Mouse (Mus musculus): ENCODE measurements around the gene 1700016C15Rik. TPM values are rescaled to one million over a fixed set of nuclear protein-coding genes. Genes with fewer than 3 reads are reported as not detected.

1700016C15Rik gene
- total RNA-seq, 2 experiments from 2014 or later = not detected

DNA sequence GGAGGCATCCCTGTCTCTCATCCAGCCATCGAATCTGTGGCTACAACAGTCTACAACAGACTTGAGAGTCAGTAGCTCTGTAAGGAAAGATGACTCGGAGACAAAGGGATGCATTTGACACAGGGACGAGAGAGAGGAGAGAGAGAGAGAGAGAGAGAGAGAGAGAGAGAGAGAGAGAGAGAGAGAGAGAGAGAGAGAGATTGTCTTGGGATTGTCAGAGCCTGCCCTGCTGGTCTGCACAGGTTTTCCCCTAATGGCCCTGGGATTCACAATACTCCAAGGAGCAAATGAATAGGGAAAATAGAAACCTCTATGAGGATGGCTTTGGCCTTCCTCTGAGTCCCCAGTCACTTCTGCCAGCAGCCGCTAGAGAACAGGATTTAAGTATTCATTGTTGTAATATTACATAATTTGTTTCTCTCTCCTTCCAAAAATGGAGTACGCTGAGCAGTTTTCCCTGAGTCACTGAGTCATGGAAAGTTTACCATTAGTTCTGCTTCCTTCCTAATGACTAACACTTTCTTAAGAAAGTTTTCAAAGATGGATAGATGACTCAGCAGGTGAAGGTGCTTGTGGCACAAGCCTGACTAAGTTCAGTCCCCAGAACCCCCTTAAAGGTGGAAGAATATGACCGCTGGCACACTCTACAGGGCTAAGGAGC lies 26.3 kb upstream of the 1700016C15Rik start:
- intact Hi-C loops (cut with DNase I) = loop anchor here (5.0 kb wide), 3 partner anchors 94 to 826 kb away; partner anchors contain the start of gene Adss
- Histone ChIP-seq H3K4me3 (peak overlapping the region; percentile 76), H3K27ac (no peak overlapping the region; the same call in 1 of the 2 replicates)
- no peak for DNase-seq
- TF ChIP-seq CTCF (IDR thresholded peaks at IDR 0.05) = no peak

- TF ChIP-seq CTCF (IDR thresholded peaks at IDR 0.05) = peak; percentile 42
- no peak overlapping the region for H3K27ac ChIP-seq
- intact Hi-C loops (cut with DNase I) = no loop called here
- H3K4me3 ChIP-seq = no peak overlapping the region
- DNase-seq = no peak
Observed at GRCm38 (mm10) chr1:177705204-177705603, 24.4 kb upstream of the 1700016C15Rik start.

DNA sequence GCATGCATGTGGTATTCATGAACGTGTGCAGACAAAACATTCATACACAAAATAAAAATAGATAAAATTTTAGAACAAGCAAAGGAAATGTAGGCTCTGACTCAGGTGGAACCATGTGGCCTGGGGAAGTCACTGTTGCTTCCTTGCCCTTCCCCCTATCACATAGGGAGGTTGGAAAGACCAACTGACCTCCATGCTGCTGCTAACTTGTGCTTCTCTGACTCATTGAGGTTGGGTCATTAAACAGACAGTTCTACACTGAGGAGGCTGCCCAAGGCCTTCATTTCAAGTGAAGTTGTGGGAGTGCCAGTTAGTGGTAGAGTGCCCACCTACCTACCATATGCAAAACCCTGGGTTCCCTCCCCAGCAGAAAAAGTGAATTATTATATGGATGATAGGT lies 22.0 kb upstream of the 1700016C15Rik start:
- H3K27ac ChIP-seq = no peak overlapping the region
- no peak overlapping the region for H3K4me3 ChIP-seq
- TF ChIP-seq CTCF (IDR thresholded peaks at IDR 0.05) = no peak
- no peak for DNase-seq
- intact Hi-C loops (cut with DNase I) = no loop called here

GRCm38 (mm10) chr1:177708583-177709055 lies 21.0 kb upstream of the 1700016C15Rik start:
- H3K4me3 ChIP-seq = no peak overlapping the region
- peak overlapping the region; percentile 44 for H3K27ac ChIP-seq
- intact Hi-C loops (cut with DNase I) = no loop called here
- DNase-seq = peak; percentile 29
- no peak for TF ChIP-seq CTCF (IDR thresholded peaks at IDR 0.05)

GRCm38 (mm10) chr1:177711000-177711399 lies 18.6 kb upstream of the 1700016C15Rik start:
- Histone ChIP-seq H3K4me3 (no peak overlapping the region), H3K27ac (no peak overlapping the region)
- no peak for DNase-seq
- intact Hi-C loops (cut with DNase I) = no loop called here
- TF ChIP-seq CTCF (IDR thresholded peaks at IDR 0.05) = no peak

GRCm38 (mm10) chr1:177711418-177711817 lies 18.2 kb upstream of the 1700016C15Rik start:
- intact Hi-C loops (cut with DNase I) = no loop called here
- Histone ChIP-seq H3K4me3 (no peak overlapping the region), H3K27ac (no peak overlapping the region)
- no peak for TF ChIP-seq CTCF (IDR thresholded peaks at IDR 0.05)
- DNase-seq = no peak

GRCm38 (mm10) chr1:177713635-177714396 lies 15.8 kb upstream of the 1700016C15Rik start:
- no peak overlapping the region for H3K27ac ChIP-seq
- no peak overlapping the region for H3K4me3 ChIP-seq
- TF ChIP-seq CTCF (IDR thresholded peaks at IDR 0.05) = no peak
- no peak for DNase-seq
- intact Hi-C loops (cut with DNase I) = no loop called here

DNA sequence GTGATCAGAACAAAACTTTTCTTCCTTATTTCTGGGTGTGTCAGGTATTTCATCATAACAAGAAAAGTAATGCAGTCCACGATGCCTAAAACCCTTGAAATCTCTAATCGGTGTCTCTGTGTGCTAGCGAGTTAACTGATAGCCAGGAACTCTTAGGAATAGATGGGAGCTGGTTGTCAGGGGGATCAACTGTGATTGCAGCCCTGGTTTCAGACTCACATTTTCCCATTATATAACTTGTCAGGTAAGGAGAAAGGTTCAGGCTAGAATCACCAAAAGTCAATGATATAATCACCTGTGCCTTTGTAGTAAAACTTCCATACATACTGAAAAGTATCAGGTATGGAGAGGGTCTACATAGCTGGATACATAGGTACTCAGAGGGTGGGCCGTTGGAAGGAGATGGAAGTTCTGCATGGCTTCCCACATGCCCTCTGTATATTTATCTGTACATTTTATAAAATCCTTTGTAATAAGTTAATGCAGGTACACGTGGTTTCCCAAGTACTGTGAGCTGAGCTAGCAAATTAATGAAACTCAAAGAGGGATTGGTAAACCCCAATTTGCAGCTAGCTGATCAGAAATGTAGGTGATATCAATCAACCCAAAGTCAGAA lies 15.1 kb upstream of the 1700016C15Rik start:
- no peak overlapping the region for H3K27ac ChIP-seq
- H3K4me3 ChIP-seq = no peak overlapping the region
- no peak for DNase-seq
- TF ChIP-seq CTCF (IDR thresholded peaks at IDR 0.05) = no peak
- intact Hi-C loops (cut with DNase I) = no loop called here

GRCm38 (mm10) chr1:177716448-177716847 lies 13.2 kb upstream of the 1700016C15Rik start:
- no peak for TF ChIP-seq CTCF (IDR thresholded peaks at IDR 0.05)
- intact Hi-C loops (cut with DNase I) = no loop called here
- no peak for DNase-seq
- H3K27ac ChIP-seq = no peak overlapping the region
- H3K4me3 ChIP-seq = no peak overlapping the region

DNA sequence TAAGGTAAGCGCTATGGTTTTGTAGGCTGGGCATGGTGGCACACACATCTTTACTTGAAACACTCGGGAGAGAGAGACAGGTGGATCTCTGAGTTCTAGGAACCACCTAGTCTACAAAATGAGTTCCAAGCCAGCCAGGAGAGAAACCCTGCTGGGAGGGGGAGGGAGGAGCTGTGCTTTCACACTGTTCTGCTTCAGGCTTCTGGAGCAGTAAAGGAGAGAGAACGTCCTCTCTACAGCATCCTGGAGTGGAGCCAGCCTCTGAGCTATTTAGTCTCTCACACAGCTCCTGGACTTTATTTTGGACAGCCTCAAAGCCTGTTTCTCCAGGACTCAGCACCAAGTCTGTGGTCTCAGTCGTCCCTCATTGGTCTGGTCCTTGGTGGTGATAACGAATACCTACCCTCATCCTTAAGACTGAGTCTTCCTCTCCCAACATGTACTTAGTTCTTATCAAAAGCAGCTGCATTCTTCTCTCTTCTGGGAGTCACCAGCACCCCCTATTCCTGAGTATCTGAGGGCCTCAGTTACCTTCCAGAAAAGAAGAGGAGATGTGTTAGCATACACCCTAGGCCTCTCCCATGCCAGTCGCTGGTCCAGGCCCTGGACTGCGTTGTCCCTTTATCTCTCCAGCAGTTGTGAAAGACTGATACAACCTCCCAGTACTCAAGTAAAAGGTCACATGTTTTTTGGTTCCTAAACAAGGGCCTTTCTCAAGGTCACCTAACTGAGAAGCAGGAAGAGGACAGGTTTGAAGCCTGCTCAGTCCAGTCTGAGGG lies 12.4 kb upstream of the 1700016C15Rik start:
- H3K4me3 ChIP-seq = no peak overlapping the region
- no peak for DNase-seq
- H3K27ac ChIP-seq = no peak overlapping the region
- TF ChIP-seq CTCF (IDR thresholded peaks at IDR 0.05) = no peak
- intact Hi-C loops (cut with DNase I) = no loop called here

DNA sequence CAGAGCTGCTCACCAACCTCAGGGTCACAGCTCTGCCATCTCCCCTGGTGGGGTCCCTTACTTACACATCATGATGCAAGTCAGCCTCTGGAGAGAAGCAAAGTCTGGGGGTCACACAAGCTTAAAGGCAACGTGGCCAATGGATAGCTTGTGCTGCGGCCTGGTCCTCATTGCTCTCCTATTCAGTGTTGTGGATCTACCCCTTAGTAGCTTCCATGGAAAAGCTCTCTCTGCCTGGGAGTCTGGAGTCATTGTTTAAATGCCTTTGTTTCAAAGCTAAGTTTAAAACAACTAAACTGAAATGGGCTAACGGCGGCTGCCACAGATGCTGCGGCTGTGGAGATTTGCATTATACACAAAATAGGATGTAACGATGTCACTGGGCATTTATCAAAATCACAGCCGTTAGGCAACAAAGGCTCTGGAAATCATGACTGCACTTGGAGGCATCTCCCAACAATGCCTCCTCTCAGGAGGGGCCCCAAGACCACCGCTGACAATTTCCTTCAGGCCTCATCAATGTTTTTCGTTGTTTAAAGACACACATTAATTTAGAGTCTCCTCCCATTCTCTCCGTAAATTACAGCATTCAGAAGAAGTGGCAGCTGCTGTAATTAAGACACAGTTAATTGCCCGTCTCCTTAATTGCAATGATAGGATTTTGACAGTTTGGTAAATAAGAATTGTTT lies 11.1 kb upstream of the 1700016C15Rik start:
- intact Hi-C loops (cut with DNase I) = no loop called here

GRCm38 (mm10) chr1:177719029-177719427 lies 10.6 kb upstream of the 1700016C15Rik start:
- DNase-seq = no peak
- Histone ChIP-seq H3K27ac (no peak overlapping the region), H3K4me3 (no peak overlapping the region)
- intact Hi-C loops (cut with DNase I) = no loop called here
- no peak for TF ChIP-seq CTCF (IDR thresholded peaks at IDR 0.05)

More for the DNA sequence above, 11.1 kb upstream of the 1700016C15Rik start:
- H3K27ac ChIP-seq = no peak overlapping the region
- no peak for DNase-seq
- no peak overlapping the region for H3K4me3 ChIP-seq
- no peak for TF ChIP-seq CTCF (IDR thresholded peaks at IDR 0.05)

Measured in gastrocnemius, adult 2 months (tissue).